9 mouse cellular contexts compared by ENCODE assay signal in genomic region chr12:36039541-36040084, GRCm38 (mm10). TPM values are rescaled to one million over a fixed set of nuclear protein-coding genes. Genes with fewer than 3 reads are reported as not detected.
DNase-seq lines count a peak whose midpoint lies in the region; ATAC-seq and TF ChIP-seq lines count a peak whose summit lies in the region.
"Had no signal": no experiment of that assay in that cellular context is flagged by ENCODE, and none has a peak within 500 bp of the region (broad histone marks: within the 10 kb centered on the region; RNA-seq: fewer than 3 reads in every experiment).

No protein-coding gene starts in this region.

- H3K4me2 ChIP-seq in kidney, embryonic 16.5 days (replicated peaks; ENCODE audit: low read depth, low read length): no peak overlapping the region
- H3K4me2 ChIP-seq in intestine, postnatal 0 days (replicated peaks; ENCODE audit: low read depth): 0 out of 2 replicates have a peak overlapping the region, but pooled peaks have one; percentile 35
- H3K4me2 ChIP-seq: limb, embryonic 13.5 days had no signal

- intact Hi-C loops in left cerebral cortex, postnatal 14 days (cut with DNase I): loop anchor here (2.0 to 10.0 kb wide), 4 partner anchors 42 to 142 kb away; partner anchors contain the start of genes Ankmy2 and Bzw2

- 0 out of 2 replicates have a peak, but pooled peaks cover 4% of the 10 kb centered on the region for H3K9me3 ChIP-seq in kidney, embryonic 16.5 days (ENCODE audit: low read length)
- no peaks in the 10 kb centered on the region for H3K9me3 ChIP-seq in intestine, postnatal 0 days (ENCODE audit: control insufficient read depth)
- H3K9me3 ChIP-seq: limb, embryonic 13.5 days had no signal

- 0 out of 2 replicates have a peak overlapping the region, but pooled peaks have one; percentile 46 for H3K27ac ChIP-seq in kidney, embryonic 16.5 days (ENCODE audit: low read length)
- H3K27ac ChIP-seq in brown adipose tissue, adult 24 weeks (replicated peaks; ENCODE audit: low read depth, low read length): peak overlapping the region; percentile 96
- no peak overlapping the region for H3K27ac ChIP-seq in intestine, postnatal 0 days (ENCODE audit: low read depth, low read length)
- H3K27ac ChIP-seq: limb, embryonic 13.5 days had no signal

- DNase-seq in kidney, postnatal 4 days: no peak
- DNase-seq in layer of hippocampus, postnatal 14 days (ENCODE audit: low spot score in 2 of 2): no peak
- no peak for DNase-seq in left cerebral cortex, postnatal 14 days (ENCODE audit: low spot score in 2 of 2)
- no peak for DNase-seq in MN1 (ENCODE audit: low spot score)

- no peak overlapping the region for H3K4me3 ChIP-seq in kidney, embryonic 16.5 days (ENCODE audit: low read length)
- H3K4me3 ChIP-seq in brown adipose tissue, adult 24 weeks (ENCODE audit: insufficient read depth, low read depth, low read length): peak overlapping the region; percentile 60
- H3K4me3 ChIP-seq in intestine, postnatal 0 days (ENCODE audit: low read depth, low read length): no peak overlapping the region
- H3K4me3 ChIP-seq: limb, embryonic 13.5 days had no signal

- no peak for TF ChIP-seq CTCF in intestine, postnatal 0 days (IDR thresholded peaks at IDR 0.05; ENCODE audit: low read depth)

- 70% methylated on average over 9 of the region's 9 CpGs for WGBS in kidney, embryonic 16.5 days
- 59% methylated on average over 9 of the region's 9 CpGs for WGBS in intestine, postnatal 0 days

- ATAC-seq in kidney, embryonic 16.5 days (ENCODE audit: low FRiP score, low TSS enrichment): no peak
- no peak for ATAC-seq in intestine, postnatal 0 days
- ATAC-seq in monocyte, adult 5-6 weeks (replicated peaks; ENCODE audit: insufficient number of reproducible peaks, low FRiP score, low TSS enrichment, poor library complexity, severe bottlenecking): peak; percentile 75

- no peaks in the 10 kb centered on the region for H3K36me3 ChIP-seq in kidney, embryonic 16.5 days (ENCODE audit: insufficient read depth, low read length)
- no peaks in the 10 kb centered on the region for H3K36me3 ChIP-seq in intestine, postnatal 0 days (ENCODE audit: control insufficient read depth, insufficient read depth)
- H3K36me3 ChIP-seq: limb, embryonic 13.5 days had no signal

- H3K9ac ChIP-seq in kidney, embryonic 16.5 days (replicated peaks; ENCODE audit: low read length): no peak overlapping the region
- H3K9ac ChIP-seq in intestine, postnatal 0 days (ENCODE audit: low read depth, low read length): no peak overlapping the region
- H3K9ac ChIP-seq: limb, embryonic 13.5 days had no signal

- 0 out of 2 replicates have a peak, but pooled peaks cover under 1% of the 10 kb centered on the region for H3K27me3 ChIP-seq in kidney, embryonic 16.5 days (ENCODE audit: insufficient read depth, low read length)
- no peaks in the 10 kb centered on the region for H3K27me3 ChIP-seq in intestine, postnatal 0 days (replicated peaks; ENCODE audit: control insufficient read depth, insufficient read depth, low read length)
- H3K27me3 ChIP-seq: limb, embryonic 13.5 days had no signal

- peaks cover 12% of the 10 kb centered on the region; the same call in 1 of the 2 replicates for H3K4me1 ChIP-seq in kidney, embryonic 16.5 days (ENCODE audit: insufficient read depth, low read length)
- peaks cover 7% of the 10 kb centered on the region; the same call in 1 of the 2 replicates for H3K4me1 ChIP-seq in brown adipose tissue, adult 24 weeks (ENCODE audit: control insufficient read depth, insufficient read depth, insufficient read length, low read length)
- H3K4me1 ChIP-seq in intestine, postnatal 0 days (replicated peaks; ENCODE audit: control insufficient read depth, insufficient read depth, low read length): no peaks in the 10 kb centered on the region

RNA-seq across cellular contexts. Expression of gene Tspan13, which starts 2.7 kb away (rescaled TPM):
- 91.3 and 108 TPM in 2 replicates for polyA plus RNA-seq in kidney, embryonic 16.5 days (2015; fragmentation: Nextera tagmentation; extraction: Ambion mirVana)
- polyA plus RNA-seq in brown adipose tissue, adult 24 weeks (2012; ENCODE audit: insufficient read depth, insufficient read length, missing spikeins): 20.6 and 41.0 TPM in 2 replicates
- 499 and 565 TPM in 2 replicates for polyA plus RNA-seq in intestine, postnatal 0 days (2015; fragmentation: Nextera tagmentation; extraction: Ambion mirVana)
- total RNA-seq in monocyte, adult 5-6 weeks (2017): 116 to 146 TPM (median 118 TPM) in 3 replicates
- 100 to 1,000 TPM; 278 to 281 TPM for total RNA-seq in layer of hippocampus, postnatal 14 days (2021)
- 100 to 1,000 TPM; 221 to 230 TPM for total RNA-seq in left cerebral cortex, postnatal 14 days (2021)

RNA-seq across cellular contexts. Expression of gene Agr2, which starts 46.9 kb away (rescaled TPM):
- polyA plus RNA-seq in kidney, embryonic 16.5 days (2015; fragmentation: Nextera tagmentation; extraction: Ambion mirVana): 2.2 and 2.6 TPM in 2 replicates
- not detected in 2 replicates for polyA plus RNA-seq in brown adipose tissue, adult 24 weeks (2012; ENCODE audit: insufficient read depth, insufficient read length, missing spikeins)
- polyA plus RNA-seq in intestine, postnatal 0 days (2015; fragmentation: Nextera tagmentation; extraction: Ambion mirVana): 438 and 502 TPM in 2 replicates
- total RNA-seq in monocyte, adult 5-6 weeks (2017): not detected in 3 replicates
- not detected for total RNA-seq in layer of hippocampus, postnatal 14 days (2021)
- total RNA-seq in left cerebral cortex, postnatal 14 days (2021): not detected
